Mouse (Mus musculus) WW6 (cell line): ENCODE results near the gene Grin2a.

Source experiments
- DNase-seq: peaks from one replicate; pipeline ENCODE4 v3.0.0-alpha.2; 2013; ENCODE audit warnings: low read depth, low spot score

The Grin2a gene

DNA sequence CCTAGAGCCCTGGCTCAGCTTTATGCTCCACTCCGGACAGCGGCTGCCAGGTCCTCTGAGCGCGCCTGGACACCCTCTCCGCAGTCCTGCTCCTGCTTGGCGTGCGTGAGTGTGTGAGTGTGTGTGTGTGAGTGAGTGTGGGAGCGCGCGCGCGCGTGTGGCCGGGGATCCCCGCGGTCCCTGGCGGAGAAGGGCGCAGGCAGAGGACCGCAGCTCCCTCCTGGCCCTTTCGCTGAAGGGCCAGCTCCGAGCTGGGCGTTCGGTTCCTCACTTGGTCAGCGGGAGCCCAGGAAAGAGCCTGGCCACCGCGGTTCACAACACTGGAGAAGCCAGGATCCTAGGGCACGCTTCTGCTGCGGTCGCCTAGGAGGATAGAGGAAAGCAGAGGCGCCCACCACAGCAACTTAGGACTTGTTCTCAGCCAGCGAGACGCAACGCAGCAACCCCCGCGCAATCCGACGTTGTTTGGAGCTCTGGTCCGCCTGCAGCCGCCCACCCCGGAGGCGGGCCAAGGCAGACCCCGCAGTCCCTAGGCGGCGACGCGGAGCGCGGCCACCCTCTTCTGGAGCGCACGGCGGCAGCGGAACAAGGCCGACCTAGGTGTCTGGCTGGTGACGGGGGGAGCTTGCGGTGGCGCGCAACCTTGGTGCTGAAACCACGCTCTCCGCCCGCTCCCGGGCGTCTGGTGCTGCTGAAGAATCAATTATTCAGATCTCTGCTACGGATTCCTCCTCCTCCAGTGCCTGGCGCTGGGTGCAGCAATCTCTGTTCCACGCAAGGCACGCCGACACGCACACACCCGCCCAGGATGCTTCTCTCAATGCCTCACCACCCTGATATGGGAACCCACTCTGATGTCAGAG, at the start of gene Grin2a:
Gene Grin2a, minus strand, starts transcription at position 610 of the 863 bp plus-strand sequence.
- DNase-seq, result no peak

DNA sequence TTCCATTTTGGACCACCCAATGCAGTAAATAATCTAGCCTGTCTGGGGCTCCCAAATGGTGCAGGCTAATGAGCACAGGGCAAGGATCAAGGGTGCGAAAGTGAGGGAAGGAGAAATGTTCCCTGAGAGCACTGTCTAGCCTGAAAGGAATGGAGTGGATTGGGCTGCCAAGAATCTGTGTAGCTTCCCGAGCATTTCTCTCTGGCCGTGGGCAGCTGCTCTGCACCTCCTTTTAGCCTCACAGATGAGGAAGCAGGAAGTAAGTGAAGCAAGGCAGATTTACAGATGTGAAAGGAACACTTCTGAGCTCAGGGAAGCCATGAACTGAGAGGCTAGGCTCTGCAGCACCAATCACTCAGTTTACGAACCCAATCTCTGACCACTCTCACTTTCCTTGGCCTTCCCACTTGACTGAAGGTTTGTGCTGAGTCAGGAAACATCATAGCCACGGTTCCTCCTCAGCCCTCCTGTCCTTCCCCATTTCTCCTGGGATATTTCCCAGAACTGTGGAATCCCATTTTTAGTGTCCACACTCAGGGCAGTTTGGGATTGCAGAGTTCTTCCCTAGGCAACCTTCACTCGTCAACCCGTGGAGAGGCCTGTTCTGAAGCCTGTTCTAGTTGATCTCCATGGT, 40.3 kb upstream of the Grin2a start:
- DNase-seq, result no peak

DNA sequence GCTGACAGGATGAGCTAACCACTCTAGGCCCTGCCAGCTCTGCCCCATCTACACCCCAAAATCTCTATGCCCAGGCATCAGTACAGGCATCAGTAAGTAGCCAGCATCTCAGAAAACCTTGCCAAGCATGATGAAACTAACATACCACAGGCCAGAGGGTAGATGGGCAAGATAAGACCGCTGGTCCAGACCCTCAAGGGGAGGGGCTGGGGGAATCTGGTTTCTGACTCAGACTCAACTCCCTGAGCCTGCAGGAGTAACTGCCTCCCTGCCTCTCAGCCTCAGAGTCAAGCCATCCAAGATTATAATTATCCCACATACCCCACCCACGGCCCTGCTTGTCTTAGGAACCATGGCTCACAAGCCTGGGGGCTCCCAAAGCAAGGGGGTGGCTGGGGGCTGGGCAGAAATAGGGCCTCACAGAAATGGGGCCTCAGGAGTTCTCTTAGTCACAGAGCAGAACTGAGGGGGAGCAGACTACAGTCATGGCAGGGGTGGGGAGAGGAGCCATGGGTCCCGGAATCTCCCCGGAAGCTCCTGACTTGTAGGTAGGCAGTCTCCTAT, 38.1 kb upstream of the Grin2a start:
- no peak for DNase-seq

DNA sequence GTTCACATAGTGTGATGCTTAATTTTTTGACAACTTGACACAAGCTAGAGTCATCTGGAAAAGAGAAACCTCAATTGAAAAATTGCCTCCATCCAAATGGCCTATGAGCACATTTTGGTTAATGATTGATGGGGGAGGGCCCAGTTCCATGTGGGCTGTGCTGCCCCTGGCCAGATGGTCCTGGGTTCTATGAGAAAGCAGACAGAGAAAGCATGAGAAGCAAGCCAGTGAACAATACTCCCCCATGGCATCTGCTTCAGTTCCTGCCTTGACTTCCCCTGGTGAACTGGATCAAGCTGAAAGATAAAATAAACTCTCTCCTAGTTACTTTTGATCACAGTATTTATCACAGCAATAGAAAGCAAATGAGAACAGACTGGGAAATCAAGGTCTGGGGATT, 36.5 kb upstream of the Grin2a start:
- DNase-seq, result no peak

DNA sequence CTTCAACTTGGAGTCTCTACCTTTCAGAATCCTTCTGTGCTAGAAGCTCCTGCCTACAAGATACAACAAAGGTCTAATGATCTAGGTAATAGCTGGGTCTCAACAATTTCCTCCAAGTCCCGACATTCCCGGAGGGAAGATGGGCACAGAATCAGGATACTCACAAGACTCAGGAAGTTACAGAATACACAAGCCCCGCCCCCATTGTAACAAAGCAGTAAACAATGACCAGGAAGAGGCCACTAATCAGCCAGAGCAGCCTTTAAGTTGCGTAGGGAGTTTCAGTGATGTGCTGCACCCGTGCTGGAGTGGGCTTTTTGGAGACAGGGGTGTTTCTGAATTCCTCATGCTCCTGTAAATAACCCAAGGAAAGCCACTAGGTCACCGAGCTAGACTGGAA, 31.4 kb upstream of the Grin2a start:
- no peak for DNase-seq

DNA sequence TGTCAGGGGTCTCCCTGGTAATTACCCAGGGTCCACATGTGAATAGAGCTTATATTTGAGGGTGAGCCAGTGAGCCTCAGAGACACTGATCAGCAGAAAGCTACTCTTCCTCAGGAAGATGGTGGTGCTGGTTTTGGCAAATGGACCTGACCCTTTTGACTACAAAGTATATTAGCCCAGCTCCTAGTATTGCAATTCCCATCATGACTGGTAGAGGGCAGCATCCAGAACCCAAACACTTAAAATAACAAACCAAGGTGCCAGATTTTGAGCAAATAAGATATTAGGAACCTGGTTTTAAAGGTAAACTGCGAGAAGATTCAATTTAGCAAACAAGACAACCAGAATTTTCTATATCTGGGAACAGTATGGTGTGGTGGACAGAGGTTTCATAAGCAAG, 14.4 kb upstream of the Grin2a start:
- DNase-seq, result no peak

DNA sequence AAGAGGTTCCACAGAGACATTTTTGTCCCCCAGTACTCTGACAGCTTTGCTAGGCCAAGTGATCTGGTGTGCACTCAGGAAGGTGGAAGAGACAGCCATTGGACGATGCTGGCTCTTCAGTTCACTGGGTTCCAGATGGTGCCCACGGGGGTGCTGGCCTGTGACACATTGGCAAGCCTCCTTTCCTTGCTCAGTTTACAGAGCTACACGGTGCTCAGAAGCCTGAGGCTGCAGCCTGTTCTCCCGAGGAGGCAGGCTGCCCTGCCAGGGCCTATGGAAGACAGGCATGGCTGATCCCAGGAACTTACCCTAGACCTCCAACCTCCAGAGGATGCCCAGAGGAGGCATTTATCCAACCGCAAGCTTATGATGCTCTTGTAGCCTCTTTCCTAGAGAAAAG, 10.2 kb upstream of the Grin2a start:
- no peak for DNase-seq

DNA sequence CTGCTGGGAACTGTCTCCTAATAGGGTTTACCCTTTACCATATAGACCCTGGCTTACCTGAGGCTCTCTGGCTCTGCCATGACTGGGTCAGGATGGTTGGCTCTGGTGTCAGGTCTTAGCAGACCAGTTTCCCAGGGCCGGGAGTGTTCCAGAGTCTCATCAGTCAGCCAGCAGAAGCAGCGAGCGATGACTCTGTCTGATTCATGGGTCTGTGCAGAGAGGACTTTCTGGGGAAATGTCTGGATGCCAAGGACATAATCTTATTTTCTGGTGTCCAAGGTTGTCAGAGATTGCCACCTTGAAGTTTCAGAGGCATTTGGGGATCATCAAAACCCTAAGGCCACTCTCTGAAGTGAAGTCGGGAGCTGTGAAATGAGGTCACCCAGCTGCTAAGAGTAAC, 8.7 kb upstream of the Grin2a start:
- DNase-seq, result no peak

DNA sequence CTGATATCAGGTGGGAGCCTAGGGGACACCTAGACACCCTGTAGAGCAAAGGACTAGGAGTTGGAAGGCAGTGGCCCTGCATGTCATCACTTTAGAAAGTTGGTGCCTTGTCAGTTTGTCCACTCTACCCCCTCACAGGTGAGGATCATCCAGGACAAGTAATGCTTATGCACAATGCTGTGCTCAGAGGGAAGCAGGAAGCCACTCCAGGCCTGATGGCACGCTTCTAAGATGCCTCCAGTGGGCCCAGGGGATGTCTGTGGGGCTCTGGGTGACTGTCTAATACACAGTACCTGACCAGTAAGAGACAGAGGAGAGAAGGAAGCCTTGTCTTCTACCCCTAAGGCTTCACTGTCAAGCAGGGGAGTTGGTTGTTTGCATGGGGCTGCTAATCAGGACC, 7.6 kb upstream of the Grin2a start:
- no peak for DNase-seq

DNA sequence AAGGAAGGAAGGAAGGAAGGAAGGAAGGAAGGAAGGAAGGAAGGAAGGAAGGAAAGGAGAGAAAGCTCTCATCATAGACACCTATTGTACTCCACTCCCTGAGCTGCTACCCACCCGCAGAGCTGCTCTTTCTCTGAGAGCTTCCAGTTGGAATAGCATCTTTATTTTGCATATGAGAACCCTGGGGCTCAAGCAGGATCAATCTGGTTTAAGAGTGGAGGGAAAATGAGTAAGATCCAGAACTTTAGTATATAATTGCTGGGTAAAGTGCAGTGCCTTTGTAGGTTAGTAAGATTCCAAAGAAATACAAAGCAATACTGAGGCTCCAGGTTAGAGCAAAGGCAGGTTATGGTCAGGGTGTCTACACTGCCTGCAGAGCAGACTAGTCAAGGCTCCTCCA, 6.2 kb upstream of the Grin2a start:
- DNase-seq, result no peak

DNA sequence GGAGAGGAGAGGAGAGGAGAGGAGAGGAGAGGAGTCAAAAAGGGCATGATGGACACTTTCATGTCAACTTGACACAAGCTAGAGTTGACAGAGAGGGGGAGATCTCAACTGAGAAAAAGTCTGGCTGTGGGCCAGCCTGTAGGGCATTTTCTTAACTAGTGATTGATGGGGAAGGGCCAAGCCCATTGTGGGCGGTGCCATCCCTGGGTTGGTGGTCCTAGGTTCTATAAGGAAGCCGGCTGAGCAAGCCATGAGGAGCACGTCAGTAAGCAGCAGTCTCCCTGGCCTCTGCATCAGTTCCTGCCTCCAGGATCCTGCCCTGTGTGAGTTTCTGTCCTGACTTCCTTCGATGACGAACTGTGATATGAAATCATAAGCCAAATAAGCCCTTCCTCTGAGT, 4.6 kb upstream of the Grin2a start:
- DNase-seq, result no peak

DNA sequence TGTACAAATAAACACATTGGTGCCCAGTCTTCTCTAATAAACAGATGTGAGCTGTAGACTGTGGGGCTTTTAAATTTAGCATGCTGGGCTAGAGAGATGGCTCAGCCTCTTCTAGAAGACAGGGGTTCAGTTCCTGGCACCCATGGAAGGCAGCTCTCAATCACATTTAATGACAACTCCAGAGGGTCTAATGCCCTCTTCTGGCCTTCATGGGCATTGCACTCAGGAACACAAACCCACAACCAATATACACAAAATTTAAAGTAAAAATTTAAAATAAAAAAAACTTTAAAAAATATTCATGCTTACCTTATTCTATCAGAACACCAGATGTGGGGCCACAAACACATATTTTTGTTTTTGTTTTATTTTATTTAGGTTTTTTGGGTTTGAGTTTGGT, 2.6 kb upstream of the Grin2a start:
- no peak for DNase-seq

DNA sequence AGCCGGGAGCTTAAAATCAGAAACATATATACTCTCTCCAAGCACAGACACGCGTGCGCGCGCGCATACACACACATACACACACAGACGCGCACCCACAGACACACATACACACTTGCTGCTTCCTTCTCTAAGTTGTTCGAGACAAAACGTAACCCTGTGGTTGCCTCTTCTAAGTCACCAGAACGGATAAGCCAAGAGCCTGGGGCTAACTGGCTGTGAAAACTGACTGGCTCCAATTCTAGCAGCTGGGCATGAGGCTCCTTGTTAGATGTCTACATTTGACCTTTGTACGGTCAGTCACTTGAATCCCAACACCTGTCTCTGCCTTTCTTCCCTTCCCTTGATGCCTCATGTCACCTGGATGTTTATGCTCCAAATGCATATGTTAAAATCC, 452 bp upstream of the Grin2a start:
- DNase-seq, result no peak

DNA sequence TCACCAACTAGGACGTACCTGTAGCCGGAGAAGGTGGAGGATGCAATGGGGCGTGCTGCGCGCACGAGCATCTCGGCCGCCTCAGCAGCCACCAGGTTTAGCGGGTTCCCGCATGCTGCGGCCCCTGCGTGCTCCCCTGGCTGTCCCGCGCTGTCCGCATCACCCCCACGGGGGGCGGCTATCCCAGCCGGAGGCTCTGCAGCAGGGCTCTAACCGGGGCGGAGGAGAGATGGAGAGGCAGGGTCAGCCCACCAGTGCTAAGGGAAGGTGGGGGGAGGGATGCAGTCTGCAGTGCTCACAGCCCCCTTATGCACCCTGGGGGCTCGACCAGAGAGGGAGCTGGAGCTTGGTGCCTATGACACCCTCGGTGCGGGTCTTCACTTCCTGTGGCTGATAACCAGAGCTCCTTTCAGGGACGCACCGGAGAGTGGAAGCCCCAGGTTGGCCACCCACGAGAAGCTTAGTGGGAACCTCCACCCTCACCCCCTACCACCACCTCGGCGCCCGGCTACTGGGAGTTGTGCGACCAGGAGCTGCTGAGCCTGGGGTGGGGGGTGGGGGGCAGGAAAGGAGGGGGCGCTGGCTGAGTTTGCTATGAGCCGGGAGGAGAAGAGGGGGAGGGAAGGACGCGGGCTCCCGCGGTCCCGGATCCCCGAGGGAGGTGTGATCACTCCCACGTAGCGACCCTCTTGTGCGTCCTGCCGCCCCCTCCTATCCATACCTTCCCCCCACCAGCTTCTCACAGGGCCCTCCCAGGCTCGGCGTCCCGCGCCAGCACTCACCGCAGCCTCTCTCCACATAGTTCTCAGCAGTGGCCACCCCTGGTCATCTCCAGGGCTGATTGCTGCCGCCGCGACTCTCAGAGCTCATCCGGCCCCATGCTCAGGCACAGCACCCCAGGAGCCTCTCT, 1.1 kb downstream of the Grin2a start:
- no peak for DNase-seq

DNA sequence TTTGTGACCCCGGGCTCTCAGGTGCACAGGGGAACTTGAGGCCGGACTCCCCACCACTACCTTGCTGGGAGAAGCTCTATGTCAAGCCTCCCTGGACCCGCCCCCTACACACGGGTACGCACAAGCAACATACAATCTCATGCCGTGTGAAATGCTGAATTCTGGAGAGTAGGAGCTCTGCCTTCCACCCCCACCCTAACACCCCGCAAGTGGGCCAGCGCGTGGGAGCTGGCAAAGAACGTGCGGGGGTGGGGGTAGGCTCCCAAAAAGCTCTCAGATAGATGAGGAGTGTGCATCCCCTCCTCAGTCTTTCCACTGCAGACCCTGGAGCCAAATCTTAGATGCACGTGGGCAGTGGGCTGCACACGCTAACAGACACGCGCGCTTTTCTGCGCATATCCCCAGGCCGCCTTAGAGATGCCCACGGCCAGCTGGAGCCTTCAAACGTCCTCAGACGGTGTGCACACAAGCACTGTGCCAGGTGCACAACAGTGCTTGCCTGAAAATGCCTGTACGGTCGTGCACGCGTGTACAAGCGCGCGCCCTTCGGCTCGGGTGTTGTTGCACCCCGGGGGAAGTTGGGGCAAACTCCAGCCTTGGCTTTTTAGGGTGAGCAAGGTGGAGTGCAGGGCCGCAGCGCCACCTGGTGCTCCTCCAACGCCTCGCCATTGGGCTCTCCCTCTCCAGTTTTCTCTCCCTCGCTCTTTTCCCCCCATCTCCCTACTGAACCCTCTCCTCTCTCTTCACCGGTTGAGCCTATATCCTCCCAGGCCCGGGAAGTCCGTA, 1.9 kb downstream of the Grin2a start:
- DNase-seq, result no peak

DNA sequence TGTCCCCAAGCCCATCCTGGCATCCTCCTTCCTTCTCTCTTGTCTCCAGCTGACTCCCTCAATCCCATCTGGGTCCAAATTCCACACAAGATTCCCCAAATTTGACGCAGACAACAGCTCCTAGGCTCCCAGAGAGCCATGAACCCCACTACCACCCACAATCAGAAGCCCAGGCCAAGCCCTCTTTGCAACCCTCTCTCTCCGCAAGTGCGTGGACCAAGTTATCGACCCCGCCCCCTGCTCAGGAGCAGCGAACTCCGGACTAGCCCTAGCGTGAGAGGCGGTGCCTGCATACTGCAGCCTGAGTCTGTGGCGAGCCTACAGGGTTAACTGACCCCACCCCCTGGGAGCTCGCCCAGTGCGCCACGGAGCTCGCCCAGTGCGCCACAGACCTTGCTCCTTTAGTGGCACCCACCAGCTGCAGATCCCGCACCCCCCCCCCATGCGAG, 2.6 kb downstream of the Grin2a start:
- no peak for DNase-seq

DNA sequence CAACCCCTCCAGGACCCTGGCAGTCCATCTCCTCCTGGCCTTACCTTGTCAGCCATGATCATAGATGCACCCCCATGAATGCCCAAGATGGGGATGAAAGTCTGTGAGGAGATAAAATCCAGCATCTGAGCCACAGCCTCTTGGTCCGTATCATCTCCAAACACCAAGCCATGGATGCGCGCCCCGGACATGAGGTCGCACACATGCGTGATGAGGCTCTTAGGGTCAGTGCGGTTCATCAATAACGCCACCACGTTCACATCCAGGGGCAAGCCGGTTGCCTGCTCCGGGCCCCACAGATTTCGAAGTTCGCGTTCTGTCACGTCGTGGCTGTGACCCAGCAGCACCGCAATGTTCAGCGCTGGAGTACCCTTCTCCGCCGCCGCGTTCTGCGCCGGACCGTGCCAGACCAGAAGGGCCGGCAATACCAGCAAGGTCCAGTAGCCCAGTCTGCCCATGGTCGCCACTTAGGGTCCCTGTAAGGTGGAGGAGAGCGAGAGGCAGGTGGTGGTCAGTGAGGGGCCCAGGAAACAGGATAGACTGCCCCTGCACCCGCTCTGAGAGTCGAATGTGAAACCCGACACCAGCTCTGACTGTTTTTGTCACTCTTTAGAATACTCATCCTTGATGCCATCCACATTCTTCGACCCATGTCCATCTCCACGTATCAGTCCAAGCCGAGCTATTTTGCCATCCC, 3.1 kb downstream of the Grin2a start:
- DNase-seq, result no peak

DNA sequence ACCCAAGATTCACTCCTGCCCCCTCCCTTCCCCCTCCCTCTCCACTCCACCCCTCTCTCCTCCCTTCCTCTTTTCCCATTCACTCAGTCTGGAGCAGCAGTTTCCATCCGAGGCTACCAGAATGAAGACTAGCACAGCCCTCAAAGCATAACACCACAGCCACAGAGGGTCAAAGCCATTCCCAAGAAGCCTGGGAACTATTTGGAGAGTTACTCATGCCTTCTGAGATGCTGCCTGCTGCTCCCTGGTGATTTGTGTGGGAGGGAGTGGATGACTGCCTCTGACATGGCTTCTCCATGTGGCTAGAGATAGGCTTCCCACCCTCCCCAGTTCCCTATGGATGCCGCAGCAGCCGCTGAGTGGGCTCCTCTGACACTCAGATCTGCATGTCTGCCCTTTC, 10.3 kb downstream of the Grin2a start:
- DNase-seq, result no peak

DNA sequence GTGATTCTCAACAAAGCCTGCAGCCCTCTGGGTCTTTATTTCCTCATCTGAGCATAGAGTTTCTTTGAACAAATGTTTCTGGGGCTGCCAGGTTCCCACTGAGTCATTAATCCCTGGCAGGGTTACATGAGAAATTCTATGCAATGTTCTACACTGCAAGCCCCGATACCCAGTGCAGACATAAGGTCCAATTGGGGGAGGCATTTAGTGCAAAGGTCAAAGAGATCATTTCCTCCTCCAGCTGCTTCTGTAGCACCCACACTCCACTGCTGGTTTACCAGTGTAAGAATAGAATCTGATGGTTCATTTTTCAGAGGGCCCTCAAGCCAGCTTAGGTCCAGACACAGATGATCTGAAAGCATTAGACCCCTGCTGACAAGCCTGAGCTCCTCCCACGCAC, 14.7 kb downstream of the Grin2a start:
- DNase-seq, result no peak

DNA sequence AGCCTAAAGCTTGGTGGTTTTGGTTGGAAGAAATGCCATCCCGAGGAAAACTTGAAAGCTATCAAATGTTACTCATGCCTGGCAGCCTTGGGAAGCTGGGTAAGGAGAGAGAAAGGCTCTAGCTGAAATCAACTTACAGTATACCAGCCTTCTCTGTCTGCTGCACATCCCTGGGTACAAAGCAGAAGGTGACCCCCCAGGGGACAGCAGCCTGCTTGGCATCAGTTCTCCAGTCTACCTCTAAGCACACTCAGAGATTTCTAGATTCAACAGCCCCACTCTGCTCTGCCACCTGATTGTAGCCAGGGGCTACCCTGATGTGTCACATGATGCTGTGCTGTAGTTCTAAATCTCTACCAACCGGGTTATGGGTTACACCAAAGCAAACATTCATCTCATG, 17.2 kb downstream of the Grin2a start:
- no peak for DNase-seq

DNA sequence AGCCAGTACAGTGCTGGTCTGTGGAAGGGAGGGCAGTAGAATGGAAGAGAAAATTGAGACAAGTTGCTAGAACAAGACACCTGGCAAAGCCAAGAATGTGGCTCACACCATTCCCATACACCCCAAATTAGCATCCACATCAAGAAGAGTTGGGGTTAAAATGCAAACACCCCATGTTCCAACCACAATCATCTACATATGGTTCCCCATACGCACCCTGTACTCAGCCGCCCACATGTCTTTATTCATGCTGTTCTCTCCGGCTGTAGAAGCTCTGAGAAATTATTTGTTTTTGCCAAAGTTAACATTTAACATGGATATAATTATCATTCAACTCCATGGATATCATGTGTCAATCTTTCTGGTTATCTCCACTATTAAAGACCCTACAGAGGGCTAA, 22.7 kb downstream of the Grin2a start:
- DNase-seq, result no peak
